Mouse (Mus musculus) forebrain, embryonic 16.5 days (tissue): ENCODE measurements at regions not wholly inside any gene's neighbourhood (a gene's known extent, or its start where the extent isn't known, plus 50 kb on each side); places are given as distances from the start of the nearest gene placed in this dataset.

Source experiments
- ATAC-seq: fragments of 200-750 bp; cut with Nextera tagmentation; 2 replicates; pipeline ENCODE4 v1.8.0; 2017; ENCODE audit warnings: mild to moderate bottlenecking, moderate library complexity
- H3K27ac ChIP-seq: fragments of 300-500 bp; sonication (generic); 2 replicates; pipeline ENCODE4 v1.5.1; 2014; ENCODE audit warnings: low read length, control low read depth
- H3K27me3 ChIP-seq: fragments of 300-500 bp; sonication (generic); replicated peaks from 2 replicates; pipeline ENCODE4 v1.6.1; 2014; ENCODE audit warnings: low read length; ENCODE audit not compliant: control insufficient read depth, insufficient read depth
- H3K36me3 ChIP-seq: fragments of 300-500 bp; sonication (generic); 2 replicates; pipeline ENCODE4 v1.6.1; 2014; ENCODE audit not compliant: control insufficient read depth, insufficient read depth
- H3K4me1 ChIP-seq: fragments of 300-500 bp; sonication (generic); replicated peaks from 2 replicates; pipeline ENCODE4 v1.6.1; 2014; ENCODE audit warnings: low read length; ENCODE audit not compliant: control insufficient read depth, insufficient read depth
- H3K4me2 ChIP-seq: fragments of 300-500 bp; sonication (generic); 2 replicates; pipeline ENCODE4 v1.6.1; 2014; ENCODE audit warnings: mild to moderate bottlenecking, low read length, control low read depth
- H3K4me3 ChIP-seq: fragments of 300-500 bp; sonication (generic); replicated peaks from 2 replicates; pipeline ENCODE4 v1.5.1; 2014; ENCODE audit warnings: mild to moderate bottlenecking, low read length, control low read depth
- H3K9ac ChIP-seq: fragments of 300-500 bp; sonication (generic); replicated peaks from 2 replicates; pipeline ENCODE4 v1.6.1; 2014; ENCODE audit warnings: low read depth, low read length, control low read depth
- H3K9me3 ChIP-seq: fragments of 300-500 bp; sonication (generic); 2 replicates; pipeline ENCODE4 v1.6.1; 2016; ENCODE audit warnings: low read length; ENCODE audit not compliant: control insufficient read depth
- whole genome bisulfite sequencing: fragments of 180-500 bp; shearing (Covaris S2); extraction: QIAGEN DNeasy Blood & Tissue Kit; methylation state at CpG from one replicate; pipeline ENCODE4 v1.1.7; 2014; 5-methylcytosine and 5-hydroxymethylcytosine counted together

DNA sequence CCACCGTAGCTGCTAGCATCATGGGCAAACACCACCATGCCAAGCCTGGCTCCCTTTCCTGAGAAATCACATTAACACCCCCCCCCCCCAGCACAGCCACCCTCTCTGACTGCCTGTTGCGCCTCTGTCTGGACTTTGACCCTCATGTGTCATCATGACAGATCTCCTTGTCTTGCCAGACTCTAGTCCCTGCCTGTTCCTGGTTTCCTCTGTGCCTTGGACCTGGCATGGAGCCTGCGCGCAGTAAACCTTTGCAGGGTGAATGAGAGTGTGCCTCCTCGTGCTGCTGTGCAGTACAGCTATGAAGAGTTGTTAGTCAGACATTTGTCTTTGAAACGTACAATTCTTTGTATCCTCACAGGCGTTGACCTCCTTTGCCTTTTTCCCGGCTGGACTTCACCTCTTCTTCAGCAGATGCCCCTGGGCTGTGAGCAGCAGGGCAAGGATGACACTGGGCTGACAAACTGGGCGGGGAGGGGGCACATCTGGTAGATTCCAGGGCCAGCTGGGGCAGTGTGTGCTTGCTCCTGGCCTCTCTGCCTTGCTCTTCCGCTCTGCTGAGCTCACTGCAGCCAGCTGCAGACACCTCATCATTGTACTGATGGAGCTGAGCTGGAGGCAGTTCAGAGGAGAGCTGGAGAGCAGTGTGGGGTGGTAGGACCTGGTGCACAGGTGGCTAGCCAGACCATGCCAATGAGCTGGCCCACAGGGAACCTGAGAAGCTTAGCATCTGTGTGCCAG is 134.2 kb upstream of the Pja1 start:
- H3K27me3 ChIP-seq, result no peaks in the 10 kb centered on the region; the same call in 1 of the 2 replicates
- WGBS, result 67% methylated on average over 10 of the region's 10 CpGs
- H3K9ac ChIP-seq, result no peak overlapping the region
- peaks cover 3% of the 10 kb centered on the region; the same call in 1 of the 2 replicates for H3K4me1 ChIP-seq
- no peaks in the 10 kb centered on the region for H3K9me3 ChIP-seq
- H3K36me3 ChIP-seq, result no peaks in the 10 kb centered on the region
- no peak overlapping the region for H3K4me3 ChIP-seq
- ATAC-seq, result no peak
- H3K4me2 ChIP-seq, result no peak overlapping the region
- H3K27ac ChIP-seq, result no peak overlapping the region

DNA sequence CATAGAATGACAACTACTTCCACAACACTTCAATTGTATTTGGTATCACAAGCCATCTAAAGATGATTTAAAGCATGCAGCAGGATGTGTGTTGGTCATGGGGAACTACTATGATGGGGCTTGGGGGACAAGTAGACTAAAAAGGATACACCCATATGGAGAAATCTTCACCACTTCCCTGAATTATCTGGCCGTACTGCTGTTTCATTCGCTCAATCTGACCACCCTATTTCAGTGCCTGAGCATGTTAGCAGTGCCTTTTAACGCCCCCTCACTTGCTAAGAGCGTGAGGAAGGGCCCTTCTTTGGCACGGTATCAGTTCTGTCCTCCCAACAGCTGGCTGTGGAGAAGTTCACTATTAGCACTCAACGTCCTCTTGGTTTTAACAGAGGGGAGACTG is 132.6 kb upstream of the Pja1 start:
- no peaks in the 10 kb centered on the region; the same call in 1 of the 2 replicates for H3K27me3 ChIP-seq
- H3K4me3 ChIP-seq, result no peak overlapping the region
- H3K27ac ChIP-seq, result no peak overlapping the region
- H3K4me1 ChIP-seq, result peaks cover 3% of the 10 kb centered on the region; the same call in 1 of the 2 replicates
- 74% methylated on average over 6 of the region's 6 CpGs for WGBS
- no peak for ATAC-seq
- no peak overlapping the region for H3K4me2 ChIP-seq
- H3K36me3 ChIP-seq, result no peaks in the 10 kb centered on the region
- no peak overlapping the region for H3K9ac ChIP-seq
- no peaks in the 10 kb centered on the region for H3K9me3 ChIP-seq

DNA sequence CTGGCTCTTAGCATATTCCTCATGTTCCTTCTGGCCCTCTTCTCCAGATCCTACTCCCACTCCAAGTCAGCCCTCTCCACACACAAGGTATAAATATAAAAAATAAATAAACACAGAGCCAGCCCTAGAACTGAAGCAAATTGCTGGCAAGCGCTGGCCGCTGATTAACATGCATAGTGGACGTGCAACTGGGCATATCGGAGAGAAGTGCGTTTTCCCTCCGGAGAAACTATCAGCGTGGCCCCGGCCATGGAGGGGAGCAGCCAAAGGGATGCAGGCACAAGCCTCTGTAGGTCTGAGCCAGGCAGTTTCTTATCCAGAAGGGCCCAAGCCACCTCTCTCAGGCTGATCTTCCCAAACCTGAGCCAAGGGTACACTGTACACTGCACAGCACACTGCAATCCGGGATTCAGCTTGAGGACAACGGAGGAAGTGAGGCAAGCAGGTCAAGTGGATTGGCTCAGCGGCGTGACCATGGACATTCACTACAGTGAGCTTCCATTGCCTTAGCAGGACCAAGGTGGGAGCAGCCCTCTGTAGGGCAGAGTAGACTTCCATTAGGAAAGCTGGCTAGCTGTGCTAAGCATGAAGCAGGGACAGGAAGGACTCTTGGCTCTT is 131.3 kb upstream of the Pja1 start:
- H3K4me3 ChIP-seq, result no peak overlapping the region
- 82% methylated on average over 12 of the region's 12 CpGs for WGBS

DNA sequence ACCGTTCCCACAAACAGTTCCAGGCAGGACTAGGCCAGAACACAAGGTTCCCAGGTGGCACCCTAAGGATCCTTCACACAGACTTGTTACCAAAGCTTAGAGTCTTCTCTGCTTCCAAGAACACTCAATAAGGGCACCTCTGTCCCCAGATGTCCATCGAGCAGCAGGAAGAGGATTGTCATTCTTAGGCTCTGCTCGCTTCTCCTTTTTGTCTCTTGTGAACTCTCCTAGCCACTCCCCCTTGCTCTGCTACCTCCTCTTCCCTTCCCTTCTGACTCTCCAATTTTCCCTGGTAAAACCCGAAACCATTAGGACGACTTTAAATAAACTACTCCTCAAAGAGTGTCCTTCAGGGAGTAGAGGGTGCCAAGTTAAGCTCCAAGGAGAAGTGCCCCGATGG is 124.4 kb upstream of the Pja1 start:
- H3K27me3 ChIP-seq, result no peaks in the 10 kb centered on the region; the same call in 1 of the 2 replicates

More for the DNA sequence above, 131.3 kb upstream of the Pja1 start:
- H3K4me2 ChIP-seq, result no peak overlapping the region
- no peak for ATAC-seq
- H3K27ac ChIP-seq, result no peak overlapping the region
- H3K36me3 ChIP-seq, result no peaks in the 10 kb centered on the region
- H3K4me1 ChIP-seq, result no peaks in the 10 kb centered on the region; the same call in 1 of the 2 replicates
- no peaks in the 10 kb centered on the region for H3K9me3 ChIP-seq
- no peaks in the 10 kb centered on the region; the same call in 1 of the 2 replicates for H3K27me3 ChIP-seq
- no peak overlapping the region for H3K9ac ChIP-seq

DNA sequence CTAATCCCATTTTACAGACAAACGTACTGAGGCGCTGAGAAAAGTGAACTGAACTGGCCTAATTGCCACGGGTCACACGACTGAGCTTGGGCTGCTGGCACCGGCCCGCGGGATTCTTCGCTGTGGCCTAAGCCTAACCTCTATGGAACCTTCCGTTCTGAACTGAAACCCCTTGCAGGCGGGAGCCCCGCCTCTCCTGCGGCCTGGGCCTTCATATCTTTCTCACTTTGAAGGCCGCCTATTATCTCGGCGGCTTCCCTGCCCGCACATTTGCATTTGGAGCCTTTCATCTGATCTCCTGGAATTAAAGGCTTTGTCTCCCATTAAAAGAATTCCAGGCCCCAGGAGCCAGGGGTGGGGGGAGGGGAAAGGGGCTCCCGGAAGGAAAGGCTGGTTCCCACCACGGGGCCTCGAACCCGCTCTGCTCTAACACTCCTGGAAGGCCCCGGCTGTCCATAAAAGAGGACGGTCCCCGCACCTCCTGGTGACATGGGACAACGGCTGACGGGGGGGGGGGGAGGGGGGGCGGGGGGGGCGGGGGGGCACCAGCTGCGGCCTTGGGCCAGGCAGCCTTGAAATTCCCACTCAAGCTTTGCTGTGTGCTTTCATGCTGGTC is 122.9 kb upstream of the Pja1 start:
- no peak overlapping the region for H3K4me3 ChIP-seq
- H3K9ac ChIP-seq, result no peak overlapping the region
- 0 out of 2 replicates have a peak, but pooled peaks have one; percentile 27 for ATAC-seq
- no peaks in the 10 kb centered on the region for H3K9me3 ChIP-seq
- peaks cover 11% of the 10 kb centered on the region; the same call in 1 of the 2 replicates for H3K4me1 ChIP-seq
- 22% methylated on average over 21 of the region's 28 CpGs for WGBS
- H3K27me3 ChIP-seq, result no peaks in the 10 kb centered on the region; the same call in 1 of the 2 replicates
- H3K4me2 ChIP-seq, result no peak overlapping the region
- no peaks in the 10 kb centered on the region for H3K36me3 ChIP-seq
- H3K27ac ChIP-seq, result no peak overlapping the region

More for the DNA sequence above, 124.4 kb upstream of the Pja1 start:
- Histone ChIP-seq H3K9ac (no peak overlapping the region), H3K4me1 (peaks cover 11% of the 10 kb centered on the region; the same call in 1 of the 2 replicates), H3K4me3 (no peak overlapping the region), H3K36me3 (no peaks in the 10 kb centered on the region), H3K9me3 (no peaks in the 10 kb centered on the region), H3K4me2 (no peak overlapping the region), H3K27ac (no peak overlapping the region)
- 82% methylated on average over 6 of the region's 6 CpGs for WGBS
- ATAC-seq, result no peak

DNA sequence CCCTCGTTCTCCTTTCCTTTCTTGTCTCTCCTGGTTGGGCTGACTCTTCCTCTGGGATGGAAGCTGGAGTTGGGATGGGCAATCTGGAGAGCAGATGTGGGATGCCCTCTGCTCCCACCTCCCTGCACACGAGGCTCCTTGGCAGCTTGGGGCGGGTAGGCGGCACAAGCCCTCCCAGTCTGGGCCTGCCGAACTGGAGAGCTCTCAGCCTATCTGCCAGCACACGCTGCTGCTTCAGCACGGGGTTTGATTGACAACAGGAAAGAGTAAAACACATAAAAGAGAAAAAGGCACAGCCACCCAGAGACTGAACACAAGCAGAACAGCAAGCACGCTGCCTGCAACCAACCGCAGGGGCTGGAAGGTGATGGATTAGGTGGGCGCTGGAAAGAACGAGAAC is 121.9 kb upstream of the Pja1 start:
- no peak overlapping the region for H3K4me2 ChIP-seq
- H3K9ac ChIP-seq, result no peak overlapping the region
- H3K36me3 ChIP-seq, result no peaks in the 10 kb centered on the region
- H3K27me3 ChIP-seq, result no peaks in the 10 kb centered on the region
- peaks cover 11% of the 10 kb centered on the region; the same call in 1 of the 2 replicates for H3K4me1 ChIP-seq
- H3K27ac ChIP-seq, result no peak overlapping the region
- WGBS, result 33% methylated on average over 11 of the region's 11 CpGs
- H3K9me3 ChIP-seq, result no peaks in the 10 kb centered on the region
- peak; percentile 57 for ATAC-seq
- no peak overlapping the region for H3K4me3 ChIP-seq

DNA sequence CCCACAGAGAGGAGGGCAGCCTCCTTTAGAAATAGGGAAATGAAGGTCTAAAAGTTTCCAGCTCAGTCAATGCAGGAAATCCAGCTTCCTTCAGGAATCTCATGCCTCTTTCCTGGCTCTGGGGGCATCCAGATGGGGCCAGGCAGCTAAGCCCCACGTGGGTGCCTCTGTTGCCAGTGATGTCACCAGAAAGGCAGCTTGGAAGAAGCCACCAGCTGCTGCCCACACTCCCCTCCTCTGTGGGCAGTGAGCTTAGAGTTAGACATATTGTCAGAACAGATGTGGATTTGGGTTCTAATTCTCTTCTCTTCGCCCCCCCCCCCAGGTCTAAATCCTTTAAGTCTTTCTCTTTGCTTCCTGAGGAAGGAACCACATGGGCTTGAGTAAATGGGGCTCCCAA is 116.2 kb upstream of the Pja1 start:
- Histone ChIP-seq H3K27ac (no peak overlapping the region), H3K4me3 (no peak overlapping the region), H3K9ac (no peak overlapping the region), H3K9me3 (no peaks in the 10 kb centered on the region), H3K36me3 (no peaks in the 10 kb centered on the region), H3K27me3 (no peaks in the 10 kb centered on the region; the same call in 1 of the 2 replicates), H3K4me2 (no peak overlapping the region), H3K4me1 (peaks cover 5% of the 10 kb centered on the region)
- WGBS, result 0% methylated on average over 1 of the region's 2 CpGs
- no peak for ATAC-seq

DNA sequence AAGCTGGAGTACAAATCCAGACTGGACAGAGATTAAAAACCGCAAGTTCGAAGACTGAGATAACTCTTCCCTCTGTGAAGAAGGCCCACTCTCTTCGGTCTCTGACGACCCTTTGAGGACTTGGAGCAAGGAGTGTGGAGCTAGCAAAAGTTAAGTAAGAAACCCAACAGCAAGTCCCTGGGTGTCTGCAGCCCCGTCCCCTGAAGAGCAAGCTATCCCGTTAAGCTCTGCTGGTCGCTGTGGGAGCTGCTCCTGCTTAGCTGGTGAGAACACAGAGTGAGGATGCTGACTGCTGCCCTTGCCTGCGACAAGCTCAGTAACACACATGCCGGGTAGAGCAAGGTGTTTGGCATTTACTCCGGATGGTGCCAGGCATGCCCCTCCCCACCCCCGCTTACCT is 115.2 kb upstream of the Pja1 start:
- ATAC-seq, result no peak
- Histone ChIP-seq H3K4me2 (no peak overlapping the region), H3K36me3 (no peaks in the 10 kb centered on the region), H3K27me3 (peaks cover 3% of the 10 kb centered on the region; the same call in 1 of the 2 replicates), H3K4me1 (peaks cover 12% of the 10 kb centered on the region), H3K9me3 (no peaks in the 10 kb centered on the region), H3K4me3 (no peak overlapping the region), H3K27ac (no peak overlapping the region), H3K9ac (no peak overlapping the region)
- WGBS, result 56% methylated on average over 11 of the region's 11 CpGs

DNA sequence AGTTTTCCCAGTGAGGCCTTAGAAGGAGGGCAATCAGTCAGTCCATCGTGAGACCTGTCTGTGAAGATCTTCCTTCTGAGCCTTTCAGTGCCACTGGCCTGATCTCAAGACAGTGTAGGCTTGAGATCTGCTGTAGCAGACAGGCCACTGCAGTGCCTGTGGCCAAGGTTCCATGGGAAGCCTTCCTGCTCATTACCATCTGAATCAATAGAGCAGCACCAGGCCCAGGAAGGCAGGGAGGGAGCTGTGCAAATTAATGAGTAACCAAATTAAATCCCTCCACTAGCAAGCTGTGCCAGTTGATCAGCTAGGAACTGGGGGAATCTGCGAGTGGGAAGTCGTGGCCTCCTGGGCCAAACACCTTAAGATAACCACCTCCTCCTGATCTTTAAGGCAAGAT is 114.6 kb upstream of the Pja1 start:
- WGBS, result 12% methylated on average over 3 of the region's 3 CpGs
- ATAC-seq, result peak; percentile 78
- Histone ChIP-seq H3K9me3 (no peaks in the 10 kb centered on the region), H3K36me3 (no peaks in the 10 kb centered on the region), H3K4me3 (no peak overlapping the region), H3K4me2 (no peak overlapping the region), H3K4me1 (peaks cover 12% of the 10 kb centered on the region), H3K27ac (peak overlapping the region; percentile 41; the same call in 1 of the 2 replicates), H3K27me3 (peaks cover 3% of the 10 kb centered on the region; the same call in 1 of the 2 replicates), H3K9ac (no peak overlapping the region)
